Mouse (Mus musculus): ENCODE results near the gene Dop1b.

DNA sequence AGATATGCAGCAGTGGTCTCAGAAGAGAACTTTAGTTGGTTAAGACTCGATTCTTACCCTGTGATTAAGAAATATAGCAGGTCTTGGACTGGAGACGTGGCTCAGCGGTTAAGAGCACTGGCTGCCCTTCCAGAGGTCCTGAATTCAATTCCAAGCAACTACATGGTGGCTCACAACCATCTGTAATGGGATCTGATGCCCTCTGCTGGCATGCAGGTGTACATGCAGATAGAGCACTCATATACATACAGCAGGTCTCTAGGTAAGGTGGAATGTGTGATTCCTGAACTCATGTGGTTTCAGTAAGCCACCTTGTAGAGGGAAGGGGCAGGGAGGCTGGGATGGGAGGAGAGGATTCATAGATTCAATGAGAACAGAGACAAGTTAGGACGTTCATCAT is 33.5 kb upstream of the Dop1b start:
- peak; percentile 39 for TF ChIP-seq CTCF (conservative IDR thresholded peaks at IDR 0.05; ENCODE audit: low read length)
- TF ChIP-seq POU5F1 (IDR thresholded peaks at IDR 0.05; ENCODE audit: borderline replicate concordance, low read length) = no peak
- no peak for TF ChIP-seq NANOG (IDR thresholded peaks at IDR 0.05; ENCODE audit: borderline replicate concordance, low read length)

All from E14TG2a.4 (cell line).